Mouse (Mus musculus) bone marrow macrophage, adult 2 months (primary cell): ENCODE measurements around the gene Gm49711.

Experiments
- CTCF ChIP-seq: IDR thresholded peaks from 2 replicates; pipeline ENCODE4 v1.5.1; 2012; ENCODE audit warnings: low read depth, mild to moderate bottlenecking, low read length, moderate library complexity
- POLR2A ChIP-seq: IDR thresholded peaks from 2 replicates; pipeline ENCODE4 v1.6.1; 2012; ENCODE audit warnings: mild to moderate bottlenecking, low read depth, low read length, borderline replicate concordance

GRCm38 (mm10) chr16:92037891-92038607 lies 20.1 kb upstream of the Gm49711 start:
- no peak for TF ChIP-seq POLR2A
- TF ChIP-seq CTCF, result no peak
